Mouse (Mus musculus) mesoderm, embryonic 11.5 days (tissue): ENCODE measurements around the gene Daxx.
A peak's percentile ranks its signal among the peaks of the same experiment; 100 is the strongest.
"Not testable (repeated sequence)": the region's sequence is repeated elsewhere in the genome, so short reads cannot be mapped to it uniquely, and the experiment has no call there.

Experiments
- DNase-seq: peaks from one replicate; pipeline ENCODE4 v3.0.0-alpha.2; 2012; ENCODE audit warnings: low read depth, low spot score

The Daxx gene

GRCm38 (mm10) chr17:33902491-33902890 lies 6.7 kb upstream of the Daxx start:
- DNase-seq = no peak

GRCm38 (mm10) chr17:33903911-33904651 lies 5.1 kb upstream of the Daxx start:
- DNase-seq = not testable (repeated sequence)

- DNase-seq = not testable (repeated sequence)
Measured at GRCm38 (mm10) chr17:33904835-33905234, 4.4 kb upstream of the Daxx start, which contains the start of gene Platr17. Gene Platr17, plus strand, starts transcription at chr17:33905135.

GRCm38 (mm10) chr17:33908331-33909076 lies 710 bp upstream of the Daxx start:
- DNase-seq = no peak

GRCm38 (mm10) chr17:33909869-33910250 lies 646 bp downstream of the Daxx start:
- DNase-seq = no peak

GRCm38 (mm10) chr17:33910346-33911051 lies 1.3 kb downstream of the Daxx start:
- DNase-seq = no peak

- no peak for DNase-seq
Measured at GRCm38 (mm10) chr17:33911052-33911812, 2.0 kb downstream of the Daxx start.

GRCm38 (mm10) chr17:33911813-33912414 lies 2.7 kb downstream of the Daxx start:
- no peak for DNase-seq

GRCm38 (mm10) chr17:33913264-33913663 lies 4.0 kb downstream of the Daxx start:
- DNase-seq = no peak

GRCm38 (mm10) chr17:33913905-33914304 lies 4.7 kb downstream of the Daxx start:
- no peak for DNase-seq

- no peak for DNase-seq
Measured at GRCm38 (mm10) chr17:33914969-33915391, 5.8 kb downstream of the Daxx start.

GRCm38 (mm10) chr17:33915671-33916250 lies 6.5 kb downstream of the Daxx start, which contains the start of the genes Tapbp and Zbtb22:
Gene Tapbp, plus strand, starts transcription at chr17:33915899.
Gene Zbtb22, plus strand, starts transcription at chr17:33915904.
- DNase-seq = peak; percentile 98

- DNase-seq = peak; percentile 80
Measured at GRCm38 (mm10) chr17:33916294-33916693, 7.1 kb downstream of the Daxx start.

GRCm38 (mm10) chr17:33916847-33917655 lies 7.8 kb downstream of the Daxx start:
- no peak for DNase-seq

GRCm38 (mm10) chr17:33917656-33918292 lies 8.6 kb downstream of the Daxx start:
- DNase-seq = no peak

GRCm38 (mm10) chr17:33918293-33919203 lies 9.3 kb downstream of the Daxx start:
- no peak for DNase-seq

- peak; percentile 44 for DNase-seq
Measured at GRCm38 (mm10) chr17:33919351-33920281, 10.4 kb downstream of the Daxx start.
